Mouse (Mus musculus) olfactory bulb, adult 2 months (tissue): ENCODE results near the gene Colgalt1.

ENCODE experiments used
- CTCF ChIP-seq: fragments of 200-500 bp; IDR thresholded peaks from 2 replicates; pipeline ENCODE4 v1.5.1; 2012; ENCODE audit warnings: low read depth, mild to moderate bottlenecking, low read length, moderate library complexity; ENCODE audit not compliant: insufficient read depth
- POLR2A ChIP-seq: fragments of 200-500 bp; IDR thresholded peaks from 2 replicates; pipeline ENCODE4 v1.6.1; 2012; ENCODE audit warnings: mild to moderate bottlenecking, low read depth, low read length, moderate library complexity; ENCODE audit not compliant: insufficient read depth

GRCm38 (mm10) chr8:71572077-71572476 lies 38.7 kb upstream of the Colgalt1 start:
- TF ChIP-seq POLR2A, result no peak
- TF ChIP-seq CTCF, result no peak
